Mouse (Mus musculus): ENCODE data around the gene Sox9. TPM values are rescaled to one million over a fixed set of nuclear protein-coding genes. Genes with fewer than 3 reads are reported as not detected.

Gene Sox9
- polyA plus RNA-seq, 1 experiment from 2014 or later, result 161 TPM

DNA sequence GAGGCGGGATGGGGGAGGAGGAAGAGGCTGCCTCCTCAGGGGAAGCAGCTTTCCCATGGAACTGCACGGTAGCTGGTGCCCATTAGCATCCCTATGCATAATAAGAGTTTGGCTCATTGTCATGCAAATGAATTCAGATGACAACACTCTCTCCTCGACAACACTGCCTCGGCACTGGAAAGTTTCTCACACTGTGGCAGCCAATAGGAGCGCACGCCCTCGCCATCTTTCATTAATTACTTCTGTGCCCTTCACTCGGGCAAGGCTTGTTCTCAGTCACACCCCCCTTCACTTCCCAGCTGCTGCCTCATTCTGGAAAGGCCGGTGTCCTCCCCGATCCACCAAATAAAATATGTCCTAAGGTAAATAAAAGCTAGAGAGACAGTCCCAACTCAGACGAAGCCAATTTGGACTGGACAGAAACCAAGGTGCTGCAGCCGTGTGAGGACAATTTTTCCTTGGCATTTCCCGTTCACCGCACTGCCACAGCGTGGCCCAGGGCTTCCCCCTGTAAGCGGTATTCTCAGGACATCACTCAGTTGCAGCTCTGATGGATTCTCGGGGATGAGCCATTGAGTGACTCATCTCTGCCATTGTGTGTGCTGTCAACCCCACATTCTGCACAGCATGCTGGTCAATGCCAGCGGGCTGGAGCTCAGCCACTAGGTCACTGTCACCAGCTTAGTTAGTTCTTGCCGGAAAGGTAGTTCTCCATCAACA, 29.3 kb downstream of the Sox9 start:
- Histone ChIP-seq H3K27ac (ENCODE audit: low read depth, low read length) (peak overlapping the region; percentile 72), H3K4me3 (ENCODE audit: low read depth, low read length) (peak overlapping the region; percentile 17; the same call in 1 of the 2 replicates), H3K4me2 (ENCODE audit: low read depth) (peak overlapping the region; percentile 39), H3K27me3 (ENCODE audit: control insufficient read depth, insufficient read depth, low read length) (no peaks in the 10 kb centered on the region), H3K9ac (ENCODE audit: low read length) (peak overlapping the region; percentile 10; the same call in 1 of the 2 replicates), H3K4me1 (ENCODE audit: control insufficient read depth, insufficient read depth, low read length) (peaks cover 17% of the 10 kb centered on the region), H3K9me3 (ENCODE audit: control insufficient read depth, low read length) (no peaks in the 10 kb centered on the region), H3K36me3 (ENCODE audit: control insufficient read depth, insufficient read depth, low read length) (no peaks in the 10 kb centered on the region)
- WGBS, result 3% methylated on average over 19 of the region's 19 CpGs
- ATAC-seq (ENCODE audit: insufficient read depth, low FRiP score, low TSS enrichment) (peak; percentile 90), DNase-seq (ENCODE audit: low spot score) (peak; percentile 85)

DNA sequence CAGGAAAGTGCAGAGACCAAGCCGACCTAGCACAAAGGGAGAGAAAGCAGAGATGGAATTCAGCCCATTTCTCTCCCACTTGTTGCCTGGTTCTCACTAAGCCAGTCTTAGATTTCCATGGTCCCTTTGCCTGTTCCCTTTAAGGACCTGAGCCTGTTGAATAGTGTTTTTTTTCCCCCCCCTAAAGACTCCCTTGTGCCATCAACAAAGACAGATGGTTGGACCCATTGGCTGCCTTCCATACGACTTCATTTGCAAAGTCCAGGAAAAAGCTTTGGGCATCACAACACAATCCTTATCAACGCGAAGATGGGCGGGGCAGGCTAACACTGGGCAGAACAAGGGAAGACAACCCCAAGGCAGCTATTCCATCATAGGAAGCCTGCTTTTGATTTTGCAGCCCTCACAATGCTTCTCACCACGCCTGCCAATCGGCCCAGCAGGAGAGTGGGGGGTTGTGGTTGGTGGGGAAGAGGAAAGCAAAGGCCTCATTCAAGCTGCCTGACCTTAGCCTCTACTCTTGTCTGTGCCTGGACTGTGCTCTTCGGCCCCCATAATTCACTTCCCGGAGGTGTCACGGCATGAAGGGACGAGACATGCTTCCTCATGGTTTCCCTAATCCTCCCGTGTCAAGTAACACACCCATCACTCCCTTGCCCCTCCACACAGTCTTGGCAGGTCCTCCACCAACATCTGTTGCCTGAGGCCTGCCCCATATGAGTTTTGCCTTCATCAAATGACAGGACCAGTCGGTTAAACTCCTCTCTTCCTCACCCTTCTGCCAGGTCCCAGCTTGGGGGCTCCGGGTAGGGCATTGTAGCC, 36.0 kb downstream of the Sox9 start:
- ATAC-seq (ENCODE audit: insufficient read depth, low FRiP score, low TSS enrichment), result peak; percentile 39
- 31% methylated on average over 14 of the region's 14 CpGs for WGBS
- H3K27me3 ChIP-seq (ENCODE audit: control insufficient read depth, insufficient read depth, low read length), result no peaks in the 10 kb centered on the region
- peak; percentile 65 for DNase-seq (ENCODE audit: low spot score)
- no peak overlapping the region for H3K4me2 ChIP-seq (ENCODE audit: low read depth)
- H3K4me3 ChIP-seq (ENCODE audit: low read depth, low read length), result no peak overlapping the region
- no peaks in the 10 kb centered on the region for H3K36me3 ChIP-seq (ENCODE audit: control insufficient read depth, insufficient read depth, low read length)
- H3K9me3 ChIP-seq (ENCODE audit: control insufficient read depth, low read length), result no peaks in the 10 kb centered on the region
- H3K4me1 ChIP-seq (ENCODE audit: control insufficient read depth, insufficient read depth, low read length), result peaks cover 3% of the 10 kb centered on the region; the same call in 1 of the 2 replicates
- no peak overlapping the region for H3K27ac ChIP-seq (ENCODE audit: low read depth, low read length)
- no peak overlapping the region for H3K9ac ChIP-seq (ENCODE audit: low read length)

DNA sequence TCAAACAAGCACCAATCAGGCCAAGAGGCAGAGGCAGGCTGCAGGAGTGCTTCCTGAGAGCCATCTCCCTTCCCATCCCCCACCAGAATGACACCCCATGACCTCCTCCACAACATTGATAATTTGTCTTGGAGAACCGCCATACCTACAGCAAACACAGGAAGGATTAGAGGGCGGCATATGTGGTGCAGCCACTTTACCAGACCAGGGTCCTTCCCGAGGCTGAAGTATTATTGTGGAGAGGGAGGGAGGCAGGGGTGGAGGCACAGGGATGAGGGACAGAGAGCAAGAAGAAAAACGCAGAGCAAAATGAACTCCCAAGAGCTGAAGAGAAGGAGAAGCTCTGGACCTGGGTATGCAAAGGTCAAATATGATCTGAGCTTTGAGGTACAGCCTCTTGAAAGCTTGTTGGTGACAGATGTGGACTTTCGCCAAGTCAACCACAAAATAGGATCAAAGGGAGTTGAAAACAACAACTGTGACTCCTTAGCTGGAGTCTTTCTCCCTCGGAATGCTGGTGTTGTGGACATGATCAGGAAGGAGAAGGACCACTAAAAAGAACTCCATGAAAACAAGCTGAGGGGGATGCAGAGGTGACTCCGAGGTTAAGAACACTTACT, 36.7 kb downstream of the Sox9 start:
- WGBS, result 46% methylated on average over 7 of the region's 7 CpGs
- H3K27ac ChIP-seq (ENCODE audit: low read depth, low read length), result no peak overlapping the region
- no peaks in the 10 kb centered on the region for H3K4me1 ChIP-seq (ENCODE audit: control insufficient read depth, insufficient read depth, low read length)
- ATAC-seq (ENCODE audit: insufficient read depth, low FRiP score, low TSS enrichment), result no peak
- H3K4me2 ChIP-seq (ENCODE audit: low read depth), result no peak overlapping the region
- H3K27me3 ChIP-seq (ENCODE audit: control insufficient read depth, insufficient read depth, low read length), result no peaks in the 10 kb centered on the region
- no peaks in the 10 kb centered on the region for H3K9me3 ChIP-seq (ENCODE audit: control insufficient read depth, low read length)
- no peak overlapping the region for H3K9ac ChIP-seq (ENCODE audit: low read length)
- H3K36me3 ChIP-seq (ENCODE audit: control insufficient read depth, insufficient read depth, low read length), result no peaks in the 10 kb centered on the region
- no peak overlapping the region for H3K4me3 ChIP-seq (ENCODE audit: low read depth, low read length)
- DNase-seq (ENCODE audit: low spot score), result no peak

GRCm38 (mm10) chr11:112821536-112821935, 39.5 kb downstream of the Sox9 start:
- no peak for ATAC-seq (ENCODE audit: insufficient read depth, low FRiP score, low TSS enrichment)
- Histone ChIP-seq H3K4me3 (ENCODE audit: low read depth, low read length) (no peak overlapping the region), H3K27me3 (ENCODE audit: control insufficient read depth, insufficient read depth, low read length) (0 out of 2 replicates have a peak, but pooled peaks cover 2% of the 10 kb centered on the region), H3K9me3 (ENCODE audit: control insufficient read depth, low read length) (no peaks in the 10 kb centered on the region), H3K4me2 (ENCODE audit: low read depth) (no peak overlapping the region), H3K4me1 (ENCODE audit: control insufficient read depth, insufficient read depth, low read length) (peaks cover 2% of the 10 kb centered on the region), H3K27ac (ENCODE audit: low read depth, low read length) (no peak overlapping the region), H3K9ac (ENCODE audit: low read length) (no peak overlapping the region), H3K36me3 (ENCODE audit: control insufficient read depth, insufficient read depth, low read length) (no peaks in the 10 kb centered on the region)
- DNase-seq (ENCODE audit: low spot score), result no peak
- WGBS, result 82% methylated on average over 2 of the region's 2 CpGs

DNA sequence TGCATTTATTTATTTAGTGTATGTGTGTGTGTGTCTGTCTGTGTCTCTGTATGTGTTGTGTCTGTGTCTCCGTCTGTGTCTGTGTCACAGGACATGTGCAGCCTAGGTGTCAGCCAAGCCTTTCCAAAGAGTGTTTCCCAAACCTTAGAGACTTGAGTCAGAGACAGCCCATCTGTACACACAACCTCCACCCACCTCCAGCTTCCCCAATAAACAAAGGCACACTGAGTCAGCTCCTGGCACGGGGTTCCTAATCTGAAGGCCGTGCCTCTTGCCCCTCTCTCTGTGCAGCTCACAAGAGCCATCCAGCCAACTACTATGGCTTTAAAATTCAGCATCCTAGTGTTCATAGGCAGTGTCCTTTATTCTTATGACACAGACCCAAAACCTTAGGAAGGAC, 42.1 kb downstream of the Sox9 start:
- DNase-seq (ENCODE audit: low spot score) (no peak), ATAC-seq (ENCODE audit: insufficient read depth, low FRiP score, low TSS enrichment) (no peak)
- Histone ChIP-seq H3K9ac (ENCODE audit: low read length) (no peak overlapping the region), H3K4me3 (ENCODE audit: low read depth, low read length) (no peak overlapping the region), H3K4me1 (ENCODE audit: control insufficient read depth, insufficient read depth, low read length) (peaks cover 7% of the 10 kb centered on the region), H3K27me3 (ENCODE audit: control insufficient read depth, insufficient read depth, low read length) (0 out of 2 replicates have a peak, but pooled peaks cover 2% of the 10 kb centered on the region), H3K9me3 (ENCODE audit: control insufficient read depth, low read length) (no peaks in the 10 kb centered on the region), H3K4me2 (ENCODE audit: low read depth) (no peak overlapping the region), H3K27ac (ENCODE audit: low read depth, low read length) (no peak overlapping the region), H3K36me3 (ENCODE audit: control insufficient read depth, insufficient read depth, low read length) (no peaks in the 10 kb centered on the region)
- WGBS, result 78% methylated on average over 3 of the region's 3 CpGs

DNA sequence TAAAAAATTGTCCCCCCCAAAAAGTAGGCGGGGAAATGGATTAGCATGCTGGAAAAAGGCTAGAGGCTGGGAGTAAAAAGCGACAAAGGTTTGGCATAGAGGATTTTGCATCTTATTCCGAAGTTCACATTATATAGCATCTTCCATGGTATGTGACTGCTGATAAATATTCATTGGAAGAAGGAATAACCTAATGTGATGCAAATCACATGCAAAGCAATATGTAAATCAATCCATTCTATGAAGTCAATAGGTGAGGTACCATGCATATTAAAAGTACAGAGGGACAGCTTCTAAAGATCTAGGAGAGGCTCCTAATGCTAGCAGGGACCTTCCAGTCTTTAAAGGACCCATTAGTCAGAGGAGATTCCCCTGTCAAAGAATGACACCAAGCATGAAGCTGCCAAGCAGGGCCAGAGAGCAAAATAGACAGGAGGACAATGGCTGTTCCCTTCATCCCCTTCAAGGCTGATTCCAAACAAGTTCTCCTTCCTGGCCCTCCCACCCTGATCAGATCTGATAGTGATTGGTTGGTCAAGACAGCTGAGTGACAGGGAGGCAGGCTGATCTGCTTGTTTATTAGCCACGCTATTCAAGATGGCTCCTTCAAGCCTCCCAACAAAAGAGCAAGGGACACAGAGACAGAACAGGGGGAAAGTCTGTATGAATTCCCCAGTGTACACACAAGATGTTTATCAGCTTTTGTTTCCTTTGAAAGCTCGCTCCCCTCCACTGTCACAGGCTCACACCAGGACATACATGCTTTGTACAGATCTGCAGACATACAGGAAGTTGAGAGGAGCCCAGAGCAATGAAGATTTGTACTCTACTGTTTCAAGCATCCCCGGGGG, 44.4 kb downstream of the Sox9 start:
- Histone ChIP-seq H3K4me2 (ENCODE audit: low read depth) (no peak overlapping the region), H3K4me1 (ENCODE audit: control insufficient read depth, insufficient read depth, low read length) (peaks cover 7% of the 10 kb centered on the region), H3K27me3 (ENCODE audit: control insufficient read depth, insufficient read depth, low read length) (0 out of 2 replicates have a peak, but pooled peaks cover 2% of the 10 kb centered on the region), H3K36me3 (ENCODE audit: control insufficient read depth, insufficient read depth, low read length) (no peaks in the 10 kb centered on the region), H3K27ac (ENCODE audit: low read depth, low read length) (peak overlapping the region; percentile 41; the same call in 1 of the 2 replicates), H3K9me3 (ENCODE audit: control insufficient read depth, low read length) (no peaks in the 10 kb centered on the region), H3K4me3 (ENCODE audit: low read depth, low read length) (no peak overlapping the region), H3K9ac (ENCODE audit: low read length) (no peak overlapping the region)
- DNase-seq (ENCODE audit: low spot score) (peak; percentile 45), ATAC-seq (ENCODE audit: insufficient read depth, low FRiP score, low TSS enrichment) (peak; percentile 72)
- 64% methylated on average over 6 of the region's 6 CpGs for WGBS

GRCm38 (mm10) chr11:112827044-112827347, 45.0 kb downstream of the Sox9 start:
- 24% methylated on average over 6 of the region's 6 CpGs for WGBS
- H3K4me2 ChIP-seq (ENCODE audit: low read depth), result no peak overlapping the region
- no peak for ATAC-seq (ENCODE audit: insufficient read depth, low FRiP score, low TSS enrichment)

More at GRCm38 (mm10) chr11:112827044-112827347, 45.0 kb downstream of the Sox9 start:
- Histone ChIP-seq H3K27me3 (ENCODE audit: control insufficient read depth, insufficient read depth, low read length) (0 out of 2 replicates have a peak, but pooled peaks cover 2% of the 10 kb centered on the region), H3K4me1 (ENCODE audit: control insufficient read depth, insufficient read depth, low read length) (peaks cover 7% of the 10 kb centered on the region), H3K27ac (ENCODE audit: low read depth, low read length) (peak overlapping the region; percentile 41; the same call in 1 of the 2 replicates), H3K9me3 (ENCODE audit: control insufficient read depth, low read length) (no peaks in the 10 kb centered on the region), H3K9ac (ENCODE audit: low read length) (no peak overlapping the region), H3K4me3 (ENCODE audit: low read depth, low read length) (no peak overlapping the region), H3K36me3 (ENCODE audit: control insufficient read depth, insufficient read depth, low read length) (no peaks in the 10 kb centered on the region)
- DNase-seq (ENCODE audit: low spot score), result no peak

Data from neural tube, embryonic 11.5 days (tissue).